Mouse (Mus musculus) C2C12 (cell line): ENCODE data around the gene Trim26.

ENCODE experiments used
- CEBPB ChIP-seq: IDR thresholded peaks from one replicate; pipeline ENCODE4 v1.6.1; 2011; ENCODE audit warnings: low read depth, mild to moderate bottlenecking, control low read depth, moderate library complexity
- CTCF ChIP-seq: IDR thresholded peaks from one replicate; pipeline ENCODE4 v1.5.1; 2011; ENCODE audit not compliant: control insufficient read depth, insufficient read depth, insufficient read length
- FOSL1 ChIP-seq: IDR thresholded peaks from one replicate; pipeline ENCODE4 v1.8.0; 2011; ENCODE audit warnings: mild to moderate bottlenecking, low read length; ENCODE audit not compliant: poor library complexity, insufficient read depth, severe bottlenecking
- MAX ChIP-seq: IDR thresholded peaks from one replicate; pipeline ENCODE4 v1.6.1; 2011; ENCODE audit warnings: mild to moderate bottlenecking, control low read depth
- MYOD1 ChIP-seq: IDR thresholded peaks from one replicate; pipeline ENCODE4 v1.6.1; 2011; ENCODE audit warnings: low read depth; ENCODE audit not compliant: control insufficient read depth, insufficient read length
- MYOG ChIP-seq: IDR thresholded peaks from one replicate; pipeline ENCODE4 v1.6.1; 2011; ENCODE audit not compliant: control insufficient read depth, insufficient read length; ENCODE audit errors: extremely low read depth
- USF1 ChIP-seq: IDR thresholded peaks from one replicate; pipeline ENCODE4 v1.6.1; 2011; ENCODE audit warnings: low read depth, mild to moderate bottlenecking, control low read depth, moderate library complexity

DNA sequence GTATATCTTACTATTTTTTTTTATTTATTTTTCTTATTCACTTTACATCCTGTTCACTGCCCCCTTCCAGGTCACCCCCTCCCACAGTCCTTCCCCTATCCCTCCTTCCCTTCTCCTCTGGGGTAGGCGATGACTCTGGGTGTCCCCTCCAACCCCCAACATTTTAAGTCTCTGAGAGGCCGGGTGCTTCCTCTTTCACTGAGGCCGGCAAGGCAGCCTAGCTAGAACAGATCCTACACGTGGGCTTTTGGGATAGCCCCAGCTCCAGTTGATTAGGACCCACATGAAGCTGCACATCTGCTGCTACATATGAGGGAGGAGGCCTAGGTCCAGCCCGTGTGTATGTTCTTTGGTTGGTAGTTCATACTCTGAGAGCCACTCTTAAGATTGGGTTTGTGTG, 2.1 kb downstream of the Trim26 start:
- TF ChIP-seq CTCF, result no peak
- no peak for TF ChIP-seq MAX
- TF ChIP-seq MYOG, result no peak
- no peak for TF ChIP-seq FOSL1
- TF ChIP-seq MYOD1, result no peak
- no peak for TF ChIP-seq USF1
- no peak for TF ChIP-seq CEBPB
